Mouse (Mus musculus) G1E (cell line): ENCODE data around the gene Swsap1. TPM values are rescaled to one million over a fixed set of nuclear protein-coding genes. Genes with fewer than 3 reads are reported as not detected.

Experiments used
- ATAC-seq: 2 replicates; pipeline ENCODE4 v1.8.0; 2016; ENCODE audit warnings: mild to moderate bottlenecking; ENCODE audit not compliant: insufficient number of reproducible peaks, poor library complexity, low FRiP score, severe bottlenecking; ENCODE audit errors: extremely low read depth
- DNase-seq: peaks from one replicate; pipeline ENCODE4 v3.0.0; 2012; ENCODE audit warnings: low spot score
- H3K27me3 ChIP-seq: 2 replicates; pipeline ENCODE4 v1.6.1; 2012; ENCODE audit warnings: mild to moderate bottlenecking, low read length, inconsistent platforms; ENCODE audit not compliant: insufficient read depth
- H3K36me3 ChIP-seq: replicated peaks from 2 replicates; pipeline ENCODE3; 2012; ENCODE audit warnings: mild to moderate bottlenecking, inconsistent platforms
- H3K4me1 ChIP-seq: 2 replicates; pipeline ENCODE4 v1.6.1; 2012; ENCODE audit warnings: low read depth, low read length, inconsistent platforms, mixed read lengths; ENCODE audit not compliant: insufficient read depth
- H3K4me3 ChIP-seq: 2 replicates; pipeline ENCODE4 v1.5.1; 2012; ENCODE audit warnings: low read depth, mild to moderate bottlenecking, inconsistent platforms, low read length, moderate library complexity, mixed read lengths
- H3K9me3 ChIP-seq: replicated peaks from 2 replicates; pipeline ENCODE4 v1.6.1; 2012; ENCODE audit warnings: inconsistent platforms
- CTCF ChIP-seq: IDR thresholded peaks from 2 replicates; pipeline ENCODE4 v1.5.1; 2012; ENCODE audit warnings: low read depth, low read length, inconsistent platforms, mixed read lengths
- GATA1 ChIP-seq: IDR thresholded peaks from 2 replicates; pipeline ENCODE4 v1.6.1; 2012; ENCODE audit warnings: borderline replicate concordance, low read length, inconsistent platforms, mixed read lengths
- GATA2 ChIP-seq: IDR thresholded peaks from 2 replicates; pipeline ENCODE4 v1.6.1; 2012; ENCODE audit warnings: low read depth, low read length, inconsistent platforms, borderline replicate concordance
- POLR2AphosphoS5 ChIP-seq: IDR thresholded peaks from 2 replicates; pipeline ENCODE4 v1.6.1; 2012; ENCODE audit warnings: low read depth, low read length, inconsistent platforms; ENCODE audit not compliant: insufficient replicate concordance
- TAL1 ChIP-seq: conservative IDR thresholded peaks from 2 replicates; pipeline ENCODE4 v1.6.1; 2012; ENCODE audit warnings: low read depth, low read length, inconsistent platforms, mixed read lengths
- polyA plus RNA-seq: library from polyadenylated mRNA; stranded (reverse); fragments of >175 nt; gene quantifications from 2 replicates; pipeline ENCODE4 v1.2.3, GENCODE M21; 2012
- total RNA-seq, 2 experiments: library from RNA; stranded (forward) in 1 of 2; stranded (reverse) in 1 of 2; fragments of 200-1000 nt in 1 of 2; fragments of >200 nt in 1 of 2; fragmentation: Nextera tagmentation in 1 of 2; gene quantifications; 2 replicates each; pipeline ENCODE4 v1.2.3; 2014 to 2017

Swsap1 gene
- total and polyA plus RNA-seq, 3 experiments = 10.9 to 12.6 (median 11.8) TPM

- peaks cover 42% of the 10 kb centered on the region for H3K4me1 ChIP-seq
- H3K27me3 ChIP-seq = no peaks in the 10 kb centered on the region
- H3K9me3 ChIP-seq = no peaks in the 10 kb centered on the region
- ATAC-seq (no peak), DNase-seq (no peak)
- peaks cover 38% of the 10 kb centered on the region for H3K36me3 ChIP-seq
- TF ChIP-seq GATA1 (no peak), TAL1 (no peak), POLR2AphosphoS5 (no peak)
- H3K4me3 ChIP-seq = no peak overlapping the region; the same call in 1 of the 2 replicates
Measured at GRCm38 (mm10) chr9:21926155-21926554, 29.4 kb upstream of the Swsap1 start.

- no peak for DNase-seq
- no peaks in the 10 kb centered on the region for H3K27me3 ChIP-seq
- TF ChIP-seq TAL1 (no peak), GATA2 (no peak), GATA1 (no peak), POLR2AphosphoS5 (no peak), CTCF (no peak)
- ATAC-seq = no peak
- peaks cover 45% of the 10 kb centered on the region for H3K4me1 ChIP-seq
- no peaks in the 10 kb centered on the region for H3K9me3 ChIP-seq
- peak overlapping the region; percentile 75 for H3K4me3 ChIP-seq
- peaks cover 33% of the 10 kb centered on the region for H3K36me3 ChIP-seq
Measured at GRCm38 (mm10) chr9:21926784-21927183, 28.8 kb upstream of the Swsap1 start.

- H3K4me1 ChIP-seq = peaks cover 49% of the 10 kb centered on the region
- H3K4me3 ChIP-seq = peak within 1 kb of the TSS; percentile 75
- no peaks in the 10 kb centered on the region for H3K27me3 ChIP-seq
- peaks cover 31% of the 10 kb centered on the region for H3K36me3 ChIP-seq
- ATAC-seq (peak; percentile 86), DNase-seq (peak; percentile 77)
- TF ChIP-seq CTCF = no peak
- no peak for TF ChIP-seq GATA1
- no peak for TF ChIP-seq TAL1
- no peak for TF ChIP-seq POLR2AphosphoS5
- no peak for TF ChIP-seq GATA2
- H3K9me3 ChIP-seq = no peaks in the 10 kb centered on the region
Measured at GRCm38 (mm10) chr9:21927208-21927753, 28.3 kb upstream of the Swsap1 start, which contains the start of the genes Ccdc159 and Tmem205. TSS of gene Ccdc159 (plus strand) at chr9:21927471. TSS of gene Tmem205 (minus strand) at chr9:21927556.

- peaks cover 17% of the 10 kb centered on the region for H3K36me3 ChIP-seq
- H3K27me3 ChIP-seq = peaks cover 6% of the 10 kb centered on the region; the same call in 1 of the 2 replicates
- DNase-seq = no peak
- TF ChIP-seq POLR2AphosphoS5 = no peak
- TF ChIP-seq TAL1 = no peak
- no peak for TF ChIP-seq CTCF
- TF ChIP-seq GATA2 = no peak
- TF ChIP-seq GATA1 = no peak
- peaks cover 51% of the 10 kb centered on the region for H3K4me1 ChIP-seq
- no peak overlapping the region for H3K4me3 ChIP-seq
- ATAC-seq = no peak
- no peaks in the 10 kb centered on the region for H3K9me3 ChIP-seq
Measured at GRCm38 (mm10) chr9:21929208-21929607, 26.3 kb upstream of the Swsap1 start.

GRCm38 (mm10) chr9:21932006-21932405 lies 23.5 kb upstream of the Swsap1 start:
- Histone ChIP-seq H3K4me1 (peaks cover 49% of the 10 kb centered on the region), H3K36me3 (no peaks in the 10 kb centered on the region), H3K4me3 (no peak overlapping the region), H3K27me3 (peaks cover 8% of the 10 kb centered on the region; the same call in 1 of the 2 replicates), H3K9me3 (no peaks in the 10 kb centered on the region)
- TF ChIP-seq POLR2AphosphoS5 (no peak), CTCF (no peak), GATA2 (no peak), GATA1 (no peak), TAL1 (no peak)
- DNase-seq (no peak), ATAC-seq (no peak)

- no peak for ATAC-seq
- peak overlapping the region; percentile 48 for H3K4me3 ChIP-seq
Measured at GRCm38 (mm10) chr9:21932445-21933137, 23.0 kb upstream of the Swsap1 start.

More at GRCm38 (mm10) chr9:21932445-21933137, 23.0 kb upstream of the Swsap1 start:
- DNase-seq = no peak
- H3K9me3 ChIP-seq = no peaks in the 10 kb centered on the region
- peaks cover 8% of the 10 kb centered on the region; the same call in 1 of the 2 replicates for H3K27me3 ChIP-seq
- H3K4me1 ChIP-seq = peaks cover 48% of the 10 kb centered on the region
- TF ChIP-seq POLR2AphosphoS5 = no peak
- no peak for TF ChIP-seq TAL1
- H3K36me3 ChIP-seq = no peaks in the 10 kb centered on the region
